Mouse (Mus musculus) T-helper 1 cell (primary cell): ENCODE data around the gene Zfp575.

ENCODE experiments used
- in situ Hi-C: fragments of 300-600 bp; cut with MboI, MseI; formaldehyde crosslinking; loops from one replicate; pipeline ENCODE4 v1.15.1; 2025; ENCODE audit warnings: high pct_unique_total_duplicates

Gene Zfp575

GRCm38 (mm10) chr7:24605561-24605960, 18.1 kb upstream of the Zfp575 start:
- in situ Hi-C loops: loop anchor here (5.0 kb wide), 1 partner anchor 52 kb away; no protein-coding TSS in a partner anchor

- in situ Hi-C loops: no loop called here
Measured at GRCm38 (mm10) chr7:24600941-24601597, 13.6 kb upstream of the Zfp575 start.

GRCm38 (mm10) chr7:24599211-24600067, 12.0 kb upstream of the Zfp575 start:
- in situ Hi-C loops: no loop called here

GRCm38 (mm10) chr7:24598121-24598520, 10.7 kb upstream of the Zfp575 start:
- in situ Hi-C loops: no loop called here

- in situ Hi-C loops: no loop called here
Measured at GRCm38 (mm10) chr7:24595464-24595863, 8.0 kb upstream of the Zfp575 start.

- in situ Hi-C loops: no loop called here
Measured at GRCm38 (mm10) chr7:24594309-24594803, 6.9 kb upstream of the Zfp575 start.

- in situ Hi-C loops: no loop called here
Measured at GRCm38 (mm10) chr7:24593621-24594308, 6.3 kb upstream of the Zfp575 start.

- in situ Hi-C loops: no loop called here
Measured at GRCm38 (mm10) chr7:24592781-24593180, 5.3 kb upstream of the Zfp575 start.

- in situ Hi-C loops: no loop called here
Measured at GRCm38 (mm10) chr7:24592163-24592562, 4.7 kb upstream of the Zfp575 start.

- in situ Hi-C loops: no loop called here
Measured at GRCm38 (mm10) chr7:24591735-24592134, 4.3 kb upstream of the Zfp575 start.

GRCm38 (mm10) chr7:24588336-24588735, 895 bp upstream of the Zfp575 start:
- in situ Hi-C loops: no loop called here

GRCm38 (mm10) chr7:24586828-24587227, 613 bp downstream of the Zfp575 start:
- in situ Hi-C loops: no loop called here

- in situ Hi-C loops: no loop called here
Measured at GRCm38 (mm10) chr7:24585995-24586394, 1.4 kb downstream of the Zfp575 start.

GRCm38 (mm10) chr7:24584876-24585275, 2.6 kb downstream of the Zfp575 start:
- in situ Hi-C loops: no loop called here

- in situ Hi-C loops: no loop called here
Measured at GRCm38 (mm10) chr7:24577811-24578210, 9.6 kb downstream of the Zfp575 start.

GRCm38 (mm10) chr7:24574224-24574796, 13.1 kb downstream of the Zfp575 start:
- in situ Hi-C loops: no loop called here

GRCm38 (mm10) chr7:24572455-24572854, 15.0 kb downstream of the Zfp575 start:
- in situ Hi-C loops: no loop called here

- in situ Hi-C loops: no loop called here
Measured at GRCm38 (mm10) chr7:24571071-24571470, 16.4 kb downstream of the Zfp575 start.

GRCm38 (mm10) chr7:24568512-24568911, 18.9 kb downstream of the Zfp575 start:
- in situ Hi-C loops: no loop called here

GRCm38 (mm10) chr7:24566206-24566605, 21.2 kb downstream of the Zfp575 start:
- in situ Hi-C loops: no loop called here

- in situ Hi-C loops: no loop called here
Measured at GRCm38 (mm10) chr7:24565627-24566026, 21.8 kb downstream of the Zfp575 start.
